Comparison of ENCODE assay signal across 8 mouse cellular contexts in genomic region chr4:95008175-95009057, GRCm38 (mm10). TPM values are rescaled to one million over a fixed set of nuclear protein-coding genes. Genes with fewer than 3 reads are reported as not detected.
DNase-seq lines count a peak whose midpoint lies in the region; ATAC-seq and TF ChIP-seq lines count a peak whose summit lies in the region.

No protein-coding gene starts in this region.

- peak; percentile 99 for TF ChIP-seq CTCF in kidney, postnatal 0 days (IDR thresholded peaks at IDR 0.05; ENCODE audit: low read depth)
- TF ChIP-seq CTCF in stomach, postnatal 0 days (IDR thresholded peaks at IDR 0.05; ENCODE audit: low read depth), result peak; percentile 99

- no peaks in the 10 kb centered on the region for H3K9me3 ChIP-seq in kidney, postnatal 0 days (replicated peaks; ENCODE audit: low read length)
- H3K9me3 ChIP-seq in liver, embryonic 11.5 days (ENCODE audit: control insufficient read depth, low read length), result no peaks in the 10 kb centered on the region
- H3K9me3 ChIP-seq in stomach, postnatal 0 days (ENCODE audit: control insufficient read depth, low read length), result no peaks in the 10 kb centered on the region

- no peak overlapping the region for H3K9ac ChIP-seq in kidney, postnatal 0 days (ENCODE audit: low read depth, low read length)
- H3K9ac ChIP-seq in liver, embryonic 11.5 days (ENCODE audit: low read depth, low read length), result no peak overlapping the region
- no peak overlapping the region for H3K9ac ChIP-seq in stomach, postnatal 0 days (ENCODE audit: low read length)

- no peaks in the 10 kb centered on the region for H3K27me3 ChIP-seq in kidney, postnatal 0 days (ENCODE audit: insufficient read depth, low read length)
- H3K27me3 ChIP-seq in liver, embryonic 11.5 days (replicated peaks; ENCODE audit: control insufficient read depth, insufficient read depth, low read length), result no peaks in the 10 kb centered on the region
- H3K27me3 ChIP-seq in stomach, postnatal 0 days (ENCODE audit: control insufficient read depth, insufficient read depth, low read length), result no peaks in the 10 kb centered on the region

- no peak for TF ChIP-seq EP300 in stomach, postnatal 0 days (optimal IDR thresholded peaks at IDR 0.05)

- no peak overlapping the region for H3K4me3 ChIP-seq in kidney, postnatal 0 days (replicated peaks; ENCODE audit: low read depth, low read length)
- no peak overlapping the region for H3K4me3 ChIP-seq in liver, embryonic 11.5 days (ENCODE audit: low read depth, low read length)
- no peak overlapping the region for H3K4me3 ChIP-seq in stomach, postnatal 0 days (ENCODE audit: low read depth, low read length)

- peak; percentile 46; the same call in 1 of the 2 replicates for ATAC-seq in kidney, postnatal 0 days (replicated peaks; ENCODE audit: low FRiP score, low read depth)
- no peak; the same call in 1 of the 2 replicates for ATAC-seq in liver, embryonic 11.5 days (replicated peaks; ENCODE audit: low FRiP score)
- ATAC-seq in stomach, postnatal 0 days (ENCODE audit: low FRiP score, low TSS enrichment), result peak; percentile 57; the same call in 1 of the 2 replicates

- no peaks in the 10 kb centered on the region for H3K36me3 ChIP-seq in kidney, postnatal 0 days (ENCODE audit: insufficient read depth, low read length)
- H3K36me3 ChIP-seq in liver, embryonic 11.5 days (ENCODE audit: control insufficient read depth, insufficient read depth, low read length), result no peaks in the 10 kb centered on the region
- H3K36me3 ChIP-seq in stomach, postnatal 0 days (ENCODE audit: control insufficient read depth, insufficient read depth, low read length), result no peaks in the 10 kb centered on the region

- DNase-seq in A20 (ENCODE audit: low read depth, low spot score), result peak; percentile 58
- peak; percentile 86 for DNase-seq in adrenal gland, postnatal 10 days
- peak; percentile 73 for DNase-seq in embryo, embryonic 9.5 days (ENCODE audit: extremely low spot score)
- peak; percentile 10 to 64 for DNase-seq in heart, adult 9 months (ENCODE audit: low spot score in 2 of 2)
- DNase-seq in kidney, postnatal 0 days (ENCODE audit: low spot score), result peak; percentile 88
- peak; percentile 45 for DNase-seq in liver, embryonic 11.5 days (ENCODE audit: low spot score)
- DNase-seq in neural tube, embryonic 10.5 days (ENCODE audit: extremely low spot score, low spot score), result peak; percentile 73
- DNase-seq in stomach, postnatal 0 days (ENCODE audit: low spot score), result peak; percentile 72

- no peak overlapping the region for H3K4me2 ChIP-seq in kidney, postnatal 0 days (ENCODE audit: low read length)
- no peak overlapping the region for H3K4me2 ChIP-seq in liver, embryonic 11.5 days
- no peak overlapping the region for H3K4me2 ChIP-seq in stomach, postnatal 0 days (replicated peaks; ENCODE audit: low read depth)

- WGBS in kidney, postnatal 0 days, result 40% methylated on average over 13 of the region's 13 CpGs
- WGBS in liver, embryonic 11.5 days, result 39% methylated on average over 13 of the region's 13 CpGs
- 47% methylated on average over 13 of the region's 13 CpGs for WGBS in stomach, postnatal 0 days

- H3K27ac ChIP-seq in kidney, postnatal 0 days, result no peak overlapping the region
- no peak overlapping the region for H3K27ac ChIP-seq in liver, embryonic 11.5 days (ENCODE audit: low read depth, low read length)
- no peak overlapping the region for H3K27ac ChIP-seq in stomach, postnatal 0 days (replicated peaks)

- no peaks in the 10 kb centered on the region for H3K4me1 ChIP-seq in kidney, postnatal 0 days (replicated peaks; ENCODE audit: insufficient read depth, low read length)
- no peaks in the 10 kb centered on the region for H3K4me1 ChIP-seq in liver, embryonic 11.5 days (replicated peaks; ENCODE audit: control insufficient read depth, insufficient read depth, low read length)
- H3K4me1 ChIP-seq in stomach, postnatal 0 days (replicated peaks; ENCODE audit: control insufficient read depth, insufficient read depth), result no peaks in the 10 kb centered on the region

RNA-seq across cellular contexts. Expression of gene Mysm1, which starts 29.5 kb away (rescaled TPM):
- 10 to 100 TPM; 21.0 to 24.5 TPM for total RNA-seq in adrenal gland, postnatal 10 days (2021)
- polyA plus RNA-seq in kidney, postnatal 0 days (2015; fragmentation: Nextera tagmentation; extraction: Ambion mirVana), result 19.7 and 19.8 TPM in 2 replicates
- polyA plus RNA-seq in liver, embryonic 11.5 days (2014; fragmentation: Nextera tagmentation; extraction: Ambion mirVana), result 19.2 and 19.4 TPM in 2 replicates
- polyA plus RNA-seq in stomach, postnatal 0 days (2015; fragmentation: Nextera tagmentation; extraction: Ambion mirVana), result 9.6 and 12.9 TPM in 2 replicates

RNA-seq across cellular contexts. Expression of gene Jun, which starts 43.6 kb away (rescaled TPM):
- total RNA-seq in adrenal gland, postnatal 10 days (2021), result 10 to 100 TPM; 48.6 to 76.8 TPM
- polyA plus RNA-seq in kidney, postnatal 0 days (2015; fragmentation: Nextera tagmentation; extraction: Ambion mirVana), result 55.1 and 60.1 TPM in 2 replicates
- 16.4 and 20.7 TPM in 2 replicates for polyA plus RNA-seq in liver, embryonic 11.5 days (2014; fragmentation: Nextera tagmentation; extraction: Ambion mirVana)
- 80.2 and 88.9 TPM in 2 replicates for polyA plus RNA-seq in stomach, postnatal 0 days (2015; fragmentation: Nextera tagmentation; extraction: Ambion mirVana)

Comparison
In these comparisons a context has a peak if more than half of its experiments do, and no peak if none do; other contexts are left out.
1. DNase-seq: peak in every context shown above with its lines; median percentile 88 in kidney, postnatal 0 days; 86 in adrenal gland, postnatal 10 days; 73 in embryo, embryonic 9.5 days; 73 in neural tube, embryonic 10.5 days; 72 in stomach, postnatal 0 days; 58 in A20; 45 in liver, embryonic 11.5 days; 37 in heart, adult 9 months.